Mouse (Mus musculus) forebrain, embryonic 15.5 days (tissue): Measurements from ENCODE around the gene Aco2. TPM values are rescaled to one million over a fixed set of nuclear protein-coding genes. Genes with fewer than 3 reads are reported as not detected.
A peak's percentile ranks its signal among the peaks of the same experiment; 100 is the strongest.

Source experiments
- ATAC-seq: fragments of 200-750 bp; cut with Nextera tagmentation; replicated peaks from 2 replicates; pipeline ENCODE4 v1.8.0; 2017; ENCODE audit warnings: mild to moderate bottlenecking, moderate TSS enrichment, moderate library complexity
- H3K27ac ChIP-seq: fragments of 300-500 bp; sonication (generic); replicated peaks from 2 replicates; pipeline ENCODE4 v1.5.1; 2015; ENCODE audit warnings: mild to moderate bottlenecking, inconsistent platforms
- H3K27me3 ChIP-seq: fragments of 300-500 bp; sonication (generic); 2 replicates; pipeline ENCODE4 v1.6.1; 2015; ENCODE audit warnings: inconsistent platforms
- H3K36me3 ChIP-seq: fragments of 300-500 bp; sonication (generic); 2 replicates; pipeline ENCODE4 v1.6.1; 2015; ENCODE audit warnings: mild to moderate bottlenecking, inconsistent platforms
- H3K4me1 ChIP-seq: fragments of 300-500 bp; sonication (generic); 2 replicates; pipeline ENCODE4 v1.6.1; 2015; ENCODE audit warnings: inconsistent platforms
- H3K4me2 ChIP-seq: fragments of 300-500 bp; sonication (generic); replicated peaks from 2 replicates; pipeline ENCODE4 v1.6.1; 2015; ENCODE audit warnings: mild to moderate bottlenecking, inconsistent platforms
- H3K4me3 ChIP-seq: fragments of 300-500 bp; sonication (generic); 2 replicates; pipeline ENCODE4 v1.5.1; 2015; ENCODE audit warnings: mild to moderate bottlenecking, inconsistent platforms
- H3K9ac ChIP-seq: fragments of 300-500 bp; sonication (generic); replicated peaks from 2 replicates; pipeline ENCODE4 v1.6.1; 2015; ENCODE audit warnings: mild to moderate bottlenecking, inconsistent platforms
- H3K9me3 ChIP-seq: fragments of 300-500 bp; sonication (generic); 2 replicates; pipeline ENCODE4 v1.6.1; 2016; ENCODE audit warnings: inconsistent platforms
- WGBS: fragments of 180-500 bp; shearing (Covaris S2); methylation state at CpG from one replicate; pipeline ENCODE4 v1.1.7; 2015; ENCODE audit warnings: mixed read lengths; 5-methylcytosine and 5-hydroxymethylcytosine counted together
- polyA plus RNA-seq: library from polyadenylated mRNA; unstranded; fragments of >200 nt; fragmentation: Nextera tagmentation; extraction: Ambion mirVana; gene quantifications from 2 replicates; pipeline ENCODE4 v1.2.1, GENCODE M21; 2015

Aco2 gene
- polyA plus RNA-seq, 1 experiment from 2014 or later: 243 TPM

GRCm38 (mm10) chr15:81915663-81916062 is 43.6 kb downstream of the Aco2 start:
- 85% methylated on average over 5 of the region's 5 CpGs for WGBS
- H3K36me3 ChIP-seq: peaks cover 66% of the 10 kb centered on the region
- H3K4me2 ChIP-seq: no peak overlapping the region
- no peak overlapping the region for H3K4me3 ChIP-seq
- H3K27ac ChIP-seq: no peak overlapping the region
- no peaks in the 10 kb centered on the region for H3K27me3 ChIP-seq
- H3K4me1 ChIP-seq: peaks cover 2% of the 10 kb centered on the region; the same call in 1 of the 2 replicates
- no peak overlapping the region for H3K9ac ChIP-seq
- no peak for ATAC-seq
- H3K9me3 ChIP-seq: no peaks in the 10 kb centered on the region

DNA sequence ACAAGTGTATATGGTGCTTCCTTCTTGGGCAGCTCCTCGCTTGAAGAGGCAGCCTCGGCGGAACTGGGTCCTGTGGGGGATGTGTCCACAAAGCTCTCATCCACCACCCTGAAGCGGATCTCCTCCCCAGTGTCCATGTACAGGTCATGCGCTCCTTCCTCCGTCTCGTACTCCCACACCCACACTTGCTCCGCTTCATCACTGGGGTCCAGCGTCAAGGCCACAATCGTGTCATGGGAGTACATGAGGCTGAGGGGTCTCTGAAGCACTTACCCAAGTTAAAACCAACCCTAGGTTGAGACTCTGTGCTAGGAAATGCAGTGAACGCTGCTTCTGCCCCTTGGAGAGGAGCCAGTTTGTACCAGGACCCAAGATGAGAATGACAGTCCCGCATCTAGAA is 45.1 kb downstream of the Aco2 start:
- H3K27ac ChIP-seq: no peak overlapping the region
- peaks cover 15% of the 10 kb centered on the region for H3K4me1 ChIP-seq
- no peak for ATAC-seq
- 90% methylated on average over 12 of the region's 12 CpGs for WGBS
- H3K27me3 ChIP-seq: no peaks in the 10 kb centered on the region
- no peak overlapping the region for H3K4me2 ChIP-seq
- H3K36me3 ChIP-seq: peaks cover 51% of the 10 kb centered on the region
- no peak overlapping the region for H3K9ac ChIP-seq
- H3K4me3 ChIP-seq: no peak overlapping the region
- no peaks in the 10 kb centered on the region for H3K9me3 ChIP-seq

DNA sequence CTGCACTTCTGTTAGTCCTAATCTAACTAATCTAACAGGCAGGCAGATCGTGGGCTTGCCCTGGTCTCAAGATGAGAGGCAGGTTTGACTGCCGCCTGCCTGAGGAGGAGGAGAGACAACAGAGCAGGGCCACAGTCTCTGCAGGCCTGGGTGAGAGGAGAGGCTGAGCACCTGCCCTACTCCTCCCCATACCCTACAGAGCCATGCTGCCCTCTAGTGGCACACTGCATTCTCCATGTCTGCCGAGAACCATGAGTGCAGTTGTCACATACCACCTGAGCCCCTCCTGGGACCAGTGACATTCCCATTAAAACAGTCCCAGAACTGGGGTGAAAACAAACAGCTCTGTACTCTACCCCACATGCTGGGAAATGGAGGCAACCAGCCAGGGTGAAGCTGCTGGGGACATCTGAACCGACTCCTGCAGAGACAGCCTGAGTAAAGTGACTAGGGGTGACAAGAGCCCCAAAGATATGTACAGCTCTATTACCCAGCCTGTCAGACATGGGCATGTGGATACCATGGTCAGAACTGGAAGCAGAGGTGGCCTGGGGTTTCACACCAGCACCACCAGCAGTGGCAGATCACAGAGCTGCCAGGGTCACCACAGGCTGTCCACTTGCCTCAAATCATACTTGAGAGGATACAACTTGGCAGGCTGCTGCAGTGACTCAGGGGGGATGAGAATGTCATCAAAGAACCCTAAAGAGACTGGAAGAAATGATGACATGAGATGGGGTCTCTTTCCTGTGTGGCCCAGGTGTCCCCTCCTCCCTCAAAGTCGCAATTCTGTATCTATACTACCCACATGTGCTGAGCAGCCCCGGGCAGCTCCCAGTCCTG is 45.7 kb downstream of the Aco2 start:
- WGBS: 58% methylated on average over 6 of the region's 6 CpGs
- Histone ChIP-seq H3K9ac (no peak overlapping the region), H3K27me3 (no peaks in the 10 kb centered on the region), H3K4me1 (peaks cover 18% of the 10 kb centered on the region), H3K36me3 (peaks cover 44% of the 10 kb centered on the region), H3K9me3 (no peaks in the 10 kb centered on the region), H3K4me3 (no peak overlapping the region), H3K27ac (no peak overlapping the region), H3K4me2 (no peak overlapping the region)
- ATAC-seq: 0 out of 2 replicates have a peak, but pooled peaks have one; percentile 46

- Histone ChIP-seq H3K9ac (no peak overlapping the region), H3K4me2 (no peak overlapping the region), H3K36me3 (peaks cover 32% of the 10 kb centered on the region), H3K4me3 (no peak overlapping the region), H3K27me3 (no peaks in the 10 kb centered on the region), H3K4me1 (peaks cover 25% of the 10 kb centered on the region), H3K27ac (no peak overlapping the region), H3K9me3 (no peaks in the 10 kb centered on the region)
- no peak for ATAC-seq
- WGBS: 84% methylated on average over 5 of the region's 5 CpGs
These were observed 47.0 kb downstream of the Aco2 start for GRCm38 (mm10) chr15:81919062-81919461.

- H3K9ac ChIP-seq: no peak overlapping the region
- H3K4me1 ChIP-seq: peaks cover 41% of the 10 kb centered on the region
- peaks cover 18% of the 10 kb centered on the region for H3K36me3 ChIP-seq
- H3K4me3 ChIP-seq: no peak overlapping the region
- ATAC-seq: no peak
- H3K27me3 ChIP-seq: no peaks in the 10 kb centered on the region
- peak overlapping the region; percentile 64 for H3K27ac ChIP-seq
- 70% methylated on average over 10 of the region's 10 CpGs for WGBS
- no peaks in the 10 kb centered on the region for H3K9me3 ChIP-seq
- H3K4me2 ChIP-seq: no peak overlapping the region
These were observed 48.6 kb downstream of the Aco2 start for GRCm38 (mm10) chr15:81920546-81921217.

- H3K36me3 ChIP-seq: peaks cover 12% of the 10 kb centered on the region
- H3K9ac ChIP-seq: peak overlapping the region; percentile 11; the same call in 1 of the 2 replicates
- peaks cover 41% of the 10 kb centered on the region for H3K4me1 ChIP-seq
- no peak for ATAC-seq
- H3K27ac ChIP-seq: peak overlapping the region; percentile 64
- H3K9me3 ChIP-seq: no peaks in the 10 kb centered on the region
- H3K27me3 ChIP-seq: no peaks in the 10 kb centered on the region
- no peak overlapping the region for H3K4me3 ChIP-seq
- no peak overlapping the region for H3K4me2 ChIP-seq
- WGBS: 68% methylated on average over 5 of the region's 5 CpGs
These were observed 49.1 kb downstream of the Aco2 start for GRCm38 (mm10) chr15:81921255-81921654.

- Histone ChIP-seq H3K4me2 (peak overlapping the region; percentile 91), H3K9me3 (no peaks in the 10 kb centered on the region), H3K27me3 (no peaks in the 10 kb centered on the region), H3K9ac (0 out of 2 replicates have a peak overlapping the region, but pooled peaks have one; percentile 77), H3K4me3 (peak overlapping the region; percentile 80), H3K36me3 (no peaks in the 10 kb centered on the region; the same call in 1 of the 2 replicates), H3K27ac (no peak overlapping the region), H3K4me1 (peaks cover 49% of the 10 kb centered on the region)
- WGBS: 86% methylated on average over 11 of the region's 11 CpGs
- no peak for ATAC-seq
These were observed 52.8 kb downstream of the Aco2 start for GRCm38 (mm10) chr15:81924933-81925332.

GRCm38 (mm10) chr15:81925760-81926445 is 53.8 kb downstream of the Aco2 start, which contains the start of gene Polr3h:
Polr3h (minus strand) TSS chr15:81926240.
- H3K27me3 ChIP-seq: no peaks in the 10 kb centered on the region
- H3K9me3 ChIP-seq: no peaks in the 10 kb centered on the region
- peak within 1 kb of the TSS; percentile 77 for H3K9ac ChIP-seq
- WGBS: 0% methylated on average over 54 of the region's 54 CpGs
- peak within 1 kb of the TSS; percentile 80 for H3K4me3 ChIP-seq
- peaks cover 45% of the 10 kb centered on the region for H3K4me1 ChIP-seq
- no peaks in the 10 kb centered on the region; the same call in 1 of the 2 replicates for H3K36me3 ChIP-seq
- ATAC-seq: peak; percentile 95
- peak within 1 kb of the TSS; percentile 91 for H3K4me2 ChIP-seq
- peak within 1 kb of the TSS; percentile 87 for H3K27ac ChIP-seq

GRCm38 (mm10) chr15:81926446-81926822 is 54.3 kb downstream of the Aco2 start:
- H3K4me2 ChIP-seq: peak overlapping the region; percentile 91
- H3K27ac ChIP-seq: peak overlapping the region; percentile 87
- no peaks in the 10 kb centered on the region; the same call in 1 of the 2 replicates for H3K36me3 ChIP-seq
- H3K4me1 ChIP-seq: peaks cover 39% of the 10 kb centered on the region
- no peak overlapping the region for H3K9ac ChIP-seq
- H3K9me3 ChIP-seq: no peaks in the 10 kb centered on the region
- peak overlapping the region; percentile 80 for H3K4me3 ChIP-seq
- ATAC-seq: peak; percentile 70; the same call in 1 of the 2 replicates
- whole genome bisulfite sequencing: 22% methylated on average over 9 of the region's 9 CpGs
- no peaks in the 10 kb centered on the region for H3K27me3 ChIP-seq

GRCm38 (mm10) chr15:81927741-81928140 is 55.6 kb downstream of the Aco2 start:
- Histone ChIP-seq H3K9ac (no peak overlapping the region), H3K9me3 (no peaks in the 10 kb centered on the region), H3K36me3 (no peaks in the 10 kb centered on the region; the same call in 1 of the 2 replicates), H3K27me3 (no peaks in the 10 kb centered on the region), H3K4me2 (no peak overlapping the region), H3K4me1 (peaks cover 31% of the 10 kb centered on the region), H3K27ac (peak overlapping the region; percentile 87), H3K4me3 (no peak overlapping the region)
- 26% methylated on average over 4 of the region's 4 CpGs for WGBS
- no peak for ATAC-seq

- Histone ChIP-seq H3K27ac (peak overlapping the region; percentile 87), H3K27me3 (no peaks in the 10 kb centered on the region), H3K4me2 (no peak overlapping the region), H3K9me3 (no peaks in the 10 kb centered on the region), H3K4me3 (no peak overlapping the region), H3K9ac (no peak overlapping the region), H3K36me3 (no peaks in the 10 kb centered on the region; the same call in 1 of the 2 replicates), H3K4me1 (peaks cover 31% of the 10 kb centered on the region)
- no peak for ATAC-seq
- 24% methylated on average over 11 of the region's 11 CpGs for WGBS
These were observed 56.2 kb downstream of the Aco2 start for GRCm38 (mm10) chr15:81928277-81928676.
